Mouse (Mus musculus) liver, embryonic 16.5 days (tissue): ENCODE measurements around the gene Gga3. TPM values are rescaled to one million over a fixed set of nuclear protein-coding genes. Genes with fewer than 3 reads are reported as not detected.

Experiments
- ATAC-seq: fragments of 200-750 bp; cut with Nextera tagmentation; 2 replicates; pipeline ENCODE4 v1.8.0; 2017; ENCODE audit warnings: low read depth, mild to moderate bottlenecking, moderate number of reproducible peaks, moderate library complexity
- H3K27ac ChIP-seq: fragments of 300-500 bp; sonication (generic); 2 replicates; pipeline ENCODE4 v1.5.1; 2014; ENCODE audit warnings: mild to moderate bottlenecking, low read length
- H3K27me3 ChIP-seq: fragments of 300-500 bp; sonication (generic); 2 replicates; pipeline ENCODE4 v1.6.1; 2014; ENCODE audit warnings: low read depth, low read length, mixed read lengths; ENCODE audit not compliant: control insufficient read depth, insufficient read depth
- H3K36me3 ChIP-seq: fragments of 300-500 bp; sonication (generic); 2 replicates; pipeline ENCODE4 v1.6.1; 2014; ENCODE audit warnings: mild to moderate bottlenecking; ENCODE audit not compliant: control insufficient read depth, insufficient read depth
- H3K4me1 ChIP-seq: fragments of 300-500 bp; sonication (generic); 2 replicates; pipeline ENCODE4 v1.6.1; 2014; ENCODE audit warnings: low read depth, low read length, mixed read lengths; ENCODE audit not compliant: control insufficient read depth
- H3K4me2 ChIP-seq: fragments of 300-500 bp; sonication (generic); 2 replicates; pipeline ENCODE4 v1.6.1; 2014; ENCODE audit warnings: low read depth, low read length, mixed read lengths
- H3K4me3 ChIP-seq: fragments of 300-500 bp; sonication (generic); 2 replicates; pipeline ENCODE4 v1.5.1; 2014; ENCODE audit warnings: low read depth, mild to moderate bottlenecking, low read length
- H3K9ac ChIP-seq: fragments of 300-500 bp; sonication (generic); 2 replicates; pipeline ENCODE4 v1.6.1; 2014; ENCODE audit warnings: low read depth, low read length
- H3K9me3 ChIP-seq: fragments of 300-500 bp; sonication (generic); replicated peaks from 2 replicates; pipeline ENCODE4 v1.6.1; 2016; ENCODE audit warnings: low read length; ENCODE audit not compliant: control insufficient read depth
- WGBS: fragments of 180-500 bp; shearing (Covaris S2); extraction: QIAGEN DNeasy Blood & Tissue Kit; methylation state at CpG from one replicate; pipeline ENCODE4 v1.1.7; 2014; ENCODE audit not compliant: insufficient replicate concordance; 5-methylcytosine and 5-hydroxymethylcytosine counted together
- polyA plus RNA-seq: library from polyadenylated mRNA; unstranded; fragments of >200 nt; fragmentation: Nextera tagmentation; extraction: Ambion mirVana; gene quantifications from 2 replicates; pipeline ENCODE4 v1.2.1, GENCODE M21; 2015

Gene Gga3
- polyA plus RNA-seq, 1 experiment from 2014 or later, result 7.9 TPM

- no peaks in the 10 kb centered on the region for H3K9me3 ChIP-seq
- H3K9ac ChIP-seq, result no peak overlapping the region
- H3K36me3 ChIP-seq, result no peaks in the 10 kb centered on the region
- H3K4me3 ChIP-seq, result no peak overlapping the region
- no peak overlapping the region for H3K4me2 ChIP-seq
- ATAC-seq, result no peak
- WGBS, result 61% methylated on average over 4 of the region's 4 CpGs
- no peaks in the 10 kb centered on the region for H3K27me3 ChIP-seq
- no peak overlapping the region for H3K27ac ChIP-seq
- peaks cover 4% of the 10 kb centered on the region for H3K4me1 ChIP-seq
These were observed 30.3 kb upstream of the Gga3 start for GRCm38 (mm10) chr11:115634109-115634508.

- no peaks in the 10 kb centered on the region for H3K9me3 ChIP-seq
- H3K27ac ChIP-seq, result no peak overlapping the region
- no peak overlapping the region for H3K9ac ChIP-seq
- WGBS, result 52% methylated on average over 10 of the region's 10 CpGs
- no peak overlapping the region for H3K4me2 ChIP-seq
- H3K4me1 ChIP-seq, result peaks cover 4% of the 10 kb centered on the region; the same call in 1 of the 2 replicates
- ATAC-seq, result no peak
- no peaks in the 10 kb centered on the region for H3K36me3 ChIP-seq
- H3K4me3 ChIP-seq, result no peak overlapping the region
- H3K27me3 ChIP-seq, result no peaks in the 10 kb centered on the region
These were observed 29.0 kb upstream of the Gga3 start for GRCm38 (mm10) chr11:115632862-115633261.

- no peak overlapping the region for H3K4me3 ChIP-seq
- H3K36me3 ChIP-seq, result no peaks in the 10 kb centered on the region
- no peak overlapping the region for H3K27ac ChIP-seq
- ATAC-seq, result no peak
- peaks cover 8% of the 10 kb centered on the region for H3K4me1 ChIP-seq
- H3K4me2 ChIP-seq, result no peak overlapping the region
- H3K9ac ChIP-seq, result no peak overlapping the region
- H3K9me3 ChIP-seq, result no peaks in the 10 kb centered on the region
- 63% methylated on average over 7 of the region's 7 CpGs for WGBS
- no peaks in the 10 kb centered on the region for H3K27me3 ChIP-seq
These were observed 28.4 kb upstream of the Gga3 start for GRCm38 (mm10) chr11:115632247-115632646.

- 12% methylated on average over 3 of the region's 3 CpGs for WGBS
- H3K9me3 ChIP-seq, result no peaks in the 10 kb centered on the region
- H3K27me3 ChIP-seq, result no peaks in the 10 kb centered on the region
- peak overlapping the region; percentile 38 for H3K4me2 ChIP-seq
- no peaks in the 10 kb centered on the region for H3K36me3 ChIP-seq
- H3K9ac ChIP-seq, result no peak overlapping the region
- peaks cover 15% of the 10 kb centered on the region for H3K4me1 ChIP-seq
- no peak overlapping the region for H3K4me3 ChIP-seq
- 0 out of 2 replicates have a peak overlapping the region, but pooled peaks have one; percentile 19 for H3K27ac ChIP-seq
- no peak for ATAC-seq
These were observed 27.6 kb upstream of the Gga3 start for GRCm38 (mm10) chr11:115631505-115631890.

- 41% methylated on average over 16 of the region's 16 CpGs for WGBS
- Histone ChIP-seq H3K4me1 (peaks cover 15% of the 10 kb centered on the region), H3K4me3 (0 out of 2 replicates have a peak overlapping the region, but pooled peaks have one; percentile 8), H3K9ac (no peak overlapping the region), H3K27me3 (no peaks in the 10 kb centered on the region), H3K27ac (0 out of 2 replicates have a peak overlapping the region, but pooled peaks have one; percentile 19), H3K36me3 (no peaks in the 10 kb centered on the region), H3K4me2 (peak overlapping the region; percentile 38), H3K9me3 (no peaks in the 10 kb centered on the region)
- no peak for ATAC-seq
These were observed 27.0 kb upstream of the Gga3 start for GRCm38 (mm10) chr11:115630532-115631504.

GRCm38 (mm10) chr11:115629734-115630531 lies 26.1 kb upstream of the Gga3 start:
- Histone ChIP-seq H3K9ac (no peak overlapping the region), H3K4me1 (peaks cover 15% of the 10 kb centered on the region), H3K4me2 (no peak overlapping the region), H3K36me3 (no peaks in the 10 kb centered on the region), H3K27me3 (no peaks in the 10 kb centered on the region), H3K9me3 (no peaks in the 10 kb centered on the region), H3K27ac (no peak overlapping the region), H3K4me3 (no peak overlapping the region)
- ATAC-seq, result no peak
- WGBS, result 68% methylated on average over 13 of the region's 13 CpGs

GRCm38 (mm10) chr11:115628465-115629101 lies 24.7 kb upstream of the Gga3 start:
- Histone ChIP-seq H3K36me3 (no peaks in the 10 kb centered on the region), H3K4me3 (peak overlapping the region; percentile 85), H3K4me2 (peak overlapping the region; percentile 67), H3K4me1 (peaks cover 15% of the 10 kb centered on the region), H3K9me3 (no peaks in the 10 kb centered on the region), H3K9ac (peak overlapping the region; percentile 56), H3K27ac (peak overlapping the region; percentile 65; the same call in 1 of the 2 replicates), H3K27me3 (no peaks in the 10 kb centered on the region)
- ATAC-seq, result 0 out of 2 replicates have a peak, but pooled peaks have one; percentile 0
- 42% methylated on average over 13 of the region's 13 CpGs for WGBS

GRCm38 (mm10) chr11:115627705-115628464 lies 24.0 kb upstream of the Gga3 start, which contains the start of gene Slc25a19:
TSS of gene Slc25a19 (minus strand) at chr11:115628295.
- H3K4me3 ChIP-seq, result peak within 1 kb of the TSS; percentile 85
- no peaks in the 10 kb centered on the region for H3K9me3 ChIP-seq
- peaks cover 2% of the 10 kb centered on the region; the same call in 1 of the 2 replicates for H3K36me3 ChIP-seq
- H3K9ac ChIP-seq, result peak within 1 kb of the TSS; percentile 83
- peak; percentile 99 for ATAC-seq
- peaks cover 15% of the 10 kb centered on the region for H3K4me1 ChIP-seq
- peak within 1 kb of the TSS; percentile 77 for H3K27ac ChIP-seq
- WGBS, result under 1% methylated on average over 47 of the region's 47 CpGs
- H3K4me2 ChIP-seq, result peak within 1 kb of the TSS; percentile 95
- no peaks in the 10 kb centered on the region for H3K27me3 ChIP-seq
